Mouse (Mus musculus) mouse embryonic stem cell (cell line): ENCODE results near the gene Acod1.

Experiments used
- in situ Hi-C, 2 experiments: fragments of 300-500 bp; cut with MboI; formaldehyde crosslinking; loops; 1 replicate in 1 of 2; 3 replicates in 1 of 2; pipeline ENCODE4 v1.14.3; 2019 to 2020; ENCODE audit warnings: low sequenced_read_pairs in 2 of 2, low pct_unique_long_range_greater_than_20kb in 1 of 2, mixed read lengths in 1 of 2; ENCODE audit not compliant: unreplicated experiment in 1 of 2

Gene Acod1

GRCm38 (mm10) chr14:103046677-103047076 is at the start of gene Acod1:
Acod1 (plus strand) TSS chr14:103046977.
- in situ Hi-C loops: no loop called here

DNA sequence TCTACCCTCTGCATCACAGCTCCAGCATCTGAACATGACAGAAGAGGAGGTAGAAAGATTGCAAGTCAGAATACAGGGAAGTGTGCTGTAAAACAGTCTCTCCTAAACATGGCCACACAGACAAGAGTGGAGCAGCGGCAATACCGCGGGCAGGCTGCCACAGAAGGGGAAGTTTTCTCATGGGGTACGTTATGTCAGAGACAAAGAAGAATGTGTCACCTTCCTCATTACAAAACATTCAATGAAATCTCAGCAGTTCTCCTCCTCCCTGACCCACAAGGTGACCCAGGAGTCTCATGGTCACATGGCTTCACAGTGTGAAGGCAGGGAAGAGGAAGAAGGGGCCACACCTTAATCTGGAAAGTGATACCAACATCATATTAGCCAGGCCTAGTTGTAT is 39.0 kb upstream of the Acod1 start:
- in situ Hi-C loops: no loop called here

- in situ Hi-C loops: loop anchor here (5.0 to 10.0 kb wide), 2 partner anchors 121 to 523 kb away; no protein-coding TSS in a partner anchor
Observed at GRCm38 (mm10) chr14:103011782-103012181, 35.0 kb upstream of the Acod1 start.

DNA sequence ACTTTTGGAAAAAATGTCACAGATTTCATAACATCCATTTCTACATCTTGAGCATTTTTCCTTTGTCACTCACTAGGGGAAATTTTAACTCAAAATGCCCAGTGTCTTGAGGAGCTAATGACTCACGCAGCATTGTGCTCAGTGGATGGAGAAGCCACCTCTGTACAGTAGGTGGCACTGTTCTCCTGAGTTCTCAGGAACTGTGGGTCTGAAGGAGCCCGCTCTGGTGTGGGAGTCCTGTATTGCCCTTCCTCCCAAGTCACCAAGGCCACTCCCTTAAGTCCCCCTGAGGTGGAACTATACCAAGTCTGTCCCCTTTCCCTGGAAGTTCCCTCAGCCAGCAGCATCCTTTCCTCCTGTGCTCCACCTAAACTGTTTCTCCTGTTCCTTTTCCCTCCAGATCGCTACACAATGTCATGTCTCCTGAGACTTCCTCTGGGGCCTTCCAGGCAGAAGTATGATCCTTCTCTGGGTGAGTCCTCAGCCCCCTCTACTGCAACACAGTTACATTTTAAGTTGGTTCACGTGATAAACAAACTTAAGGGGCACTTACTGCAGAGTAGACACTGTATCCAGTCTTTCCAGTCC is 34.1 kb upstream of the Acod1 start:
- in situ Hi-C loops: loop anchor here (5.0 to 10.0 kb wide), 2 partner anchors 120 to 522 kb away; no protein-coding TSS in a partner anchor

DNA sequence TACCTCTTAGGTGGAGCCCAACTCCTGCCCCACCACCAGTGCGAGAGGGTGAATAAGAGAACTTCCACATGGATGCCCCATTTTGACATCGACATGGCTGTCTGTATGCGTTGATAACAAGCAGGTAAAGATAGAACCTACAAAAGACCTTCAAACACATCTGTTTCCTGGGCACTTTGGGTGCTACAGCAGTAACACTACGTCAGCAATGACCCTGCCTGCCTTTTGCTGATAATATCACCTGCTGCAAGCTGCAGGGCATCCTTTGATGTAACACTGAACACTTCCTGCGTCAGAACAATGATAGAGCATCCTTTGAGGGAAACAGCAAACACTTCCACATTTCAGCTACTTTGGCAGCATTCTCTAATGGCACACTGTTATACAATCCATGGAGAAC is 29.8 kb upstream of the Acod1 start:
- in situ Hi-C loops: loop anchor here in 1 of 2 experiments (10.0 kb wide), 1 partner anchor 518 kb away; no protein-coding TSS in a partner anchor

GRCm38 (mm10) chr14:103020046-103020445 is 26.7 kb upstream of the Acod1 start:
- in situ Hi-C loops: no loop called here

DNA sequence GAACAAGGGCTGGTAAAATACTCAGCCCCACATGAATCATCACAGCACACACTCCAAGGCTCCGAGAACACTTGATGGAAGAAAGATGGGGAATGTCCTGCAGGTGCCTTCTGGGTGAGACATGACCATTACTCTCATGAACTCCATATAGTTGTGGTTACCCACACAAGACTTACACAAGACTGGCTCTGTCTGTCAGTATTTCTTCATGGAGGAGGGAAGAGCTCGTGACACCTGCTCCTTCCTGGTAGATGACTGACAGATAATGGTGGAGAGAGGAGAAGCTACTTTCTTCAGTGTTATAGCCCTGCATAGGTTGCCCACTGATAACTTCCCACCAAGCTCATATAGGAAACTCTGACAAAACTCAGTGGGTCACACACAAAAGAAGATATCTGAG is 17.6 kb upstream of the Acod1 start:
- in situ Hi-C loops: no loop called here

DNA sequence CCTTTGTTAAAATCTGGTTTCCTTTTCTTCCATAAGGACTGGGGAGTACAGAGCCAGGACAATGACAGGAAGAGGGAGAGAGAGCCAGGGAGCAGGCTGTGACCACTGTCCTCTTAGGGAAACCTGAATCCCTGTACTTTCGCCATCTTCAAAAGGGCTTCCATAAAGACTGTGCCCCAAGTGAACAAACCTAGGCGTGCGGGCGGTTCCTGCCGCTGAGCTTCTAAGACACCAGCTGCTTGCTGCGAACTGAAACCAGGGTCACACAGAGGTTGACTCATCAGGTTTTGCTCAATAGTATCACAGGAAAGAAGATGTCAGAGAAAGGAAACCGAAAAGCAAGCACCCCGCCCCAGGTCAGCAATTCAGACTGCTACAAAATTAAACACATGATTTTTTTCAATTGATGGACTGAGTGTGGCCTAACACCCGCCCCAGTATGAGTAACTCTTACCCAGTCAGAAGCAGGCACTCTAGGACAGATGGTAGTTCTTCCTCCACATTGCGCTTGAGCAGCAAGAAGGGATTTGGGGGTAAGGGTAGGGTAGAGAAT is 13.4 kb upstream of the Acod1 start:
- in situ Hi-C loops: no loop called here

- in situ Hi-C loops: no loop called here
Observed at GRCm38 (mm10) chr14:103034076-103034475, 12.7 kb upstream of the Acod1 start.

DNA sequence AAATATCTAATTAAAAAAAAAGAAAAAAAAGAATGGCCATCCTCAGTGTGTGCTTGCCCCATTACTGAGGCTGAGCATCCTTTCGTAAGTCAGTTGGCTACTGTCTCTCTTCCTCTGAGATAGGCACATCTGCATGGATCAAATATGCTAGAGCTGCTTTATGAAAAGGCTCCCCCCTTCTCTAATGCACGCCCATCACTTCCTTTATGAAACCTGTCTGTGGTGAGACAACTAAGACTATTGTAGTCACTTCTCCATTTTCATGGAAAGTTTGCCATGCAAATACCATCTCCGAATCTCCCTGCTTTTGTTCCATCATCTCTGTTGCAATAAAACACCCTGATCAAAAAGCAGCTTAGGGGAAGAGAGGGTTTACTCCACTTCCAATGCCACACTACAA is 9.8 kb upstream of the Acod1 start:
- in situ Hi-C loops: no loop called here

GRCm38 (mm10) chr14:103048292-103049086 is 1.7 kb downstream of the Acod1 start:
- in situ Hi-C loops: no loop called here

DNA sequence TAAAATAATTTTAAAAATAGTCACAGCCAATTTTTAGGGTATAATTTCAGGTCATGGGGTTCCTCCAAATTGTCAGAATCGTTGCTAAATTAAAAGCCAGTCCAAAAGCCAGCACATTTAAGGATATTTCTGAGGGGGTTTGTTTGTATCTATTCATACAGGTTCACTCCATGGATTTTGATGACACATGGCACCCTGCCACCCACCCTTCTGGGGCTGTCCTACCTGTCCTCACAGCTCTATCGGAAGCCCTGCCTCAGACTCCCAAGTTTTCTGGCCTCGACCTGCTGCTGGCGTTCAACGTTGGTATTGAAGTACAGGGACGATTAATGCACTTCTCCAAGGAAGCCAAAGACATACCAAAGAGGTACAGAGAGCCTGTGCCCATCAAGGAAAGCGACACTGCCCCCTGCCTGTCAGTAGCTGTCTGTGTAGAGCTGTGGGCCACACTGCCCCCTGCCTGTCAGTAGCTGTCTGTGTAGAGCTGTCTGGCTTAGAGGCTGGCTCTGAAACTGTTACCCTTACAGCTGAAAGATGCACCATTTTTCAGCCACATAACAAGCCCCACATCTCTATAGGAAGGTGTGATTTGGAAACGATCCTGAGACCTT is 4.5 kb downstream of the Acod1 start:
- in situ Hi-C loops: no loop called here

DNA sequence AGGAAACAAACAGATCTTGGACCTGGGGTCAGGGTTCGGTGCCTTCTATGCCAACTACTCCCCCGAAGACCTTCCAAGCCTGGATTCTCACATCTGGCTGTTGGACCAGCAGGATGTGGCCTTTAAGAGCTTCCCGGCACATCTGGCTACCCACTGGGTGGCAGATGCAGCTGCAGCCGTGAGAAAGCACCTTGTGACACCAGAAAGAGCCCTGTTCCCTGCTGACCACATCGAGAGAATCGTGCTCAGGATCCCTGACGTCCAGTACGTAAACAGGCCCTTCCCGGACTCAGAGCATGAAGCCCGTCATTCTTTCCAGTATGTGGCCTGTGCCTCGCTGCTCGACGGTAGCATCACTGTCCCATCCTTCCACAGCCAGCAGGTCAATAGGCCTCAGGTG is 8.0 kb downstream of the Acod1 start:
- in situ Hi-C loops: no loop called here

DNA sequence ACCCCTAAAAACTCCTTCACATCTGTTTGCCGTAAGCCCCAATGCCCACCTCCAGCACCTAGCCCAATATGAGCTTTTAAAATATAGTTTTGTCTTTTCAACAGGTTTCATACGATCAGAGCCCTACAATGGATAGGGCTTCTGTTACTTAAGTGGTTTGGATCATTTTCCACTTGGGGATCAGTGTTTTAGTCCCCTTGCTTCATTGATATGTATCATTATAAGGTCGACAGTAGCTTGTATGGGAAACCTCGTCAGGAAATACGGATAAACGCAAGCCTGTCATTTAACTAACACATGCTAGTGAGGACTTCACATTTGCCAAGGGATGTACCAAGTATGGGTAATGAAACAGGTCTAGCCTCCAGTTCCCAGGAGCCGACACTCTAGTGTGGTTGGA is 9.8 kb downstream of the Acod1 start:
- in situ Hi-C loops: no loop called here

GRCm38 (mm10) chr14:103058998-103059397 is 12.2 kb downstream of the Acod1 start:
- in situ Hi-C loops: no loop called here

- in situ Hi-C loops: no loop called here
Observed at GRCm38 (mm10) chr14:103059495-103059894, 12.7 kb downstream of the Acod1 start.

DNA sequence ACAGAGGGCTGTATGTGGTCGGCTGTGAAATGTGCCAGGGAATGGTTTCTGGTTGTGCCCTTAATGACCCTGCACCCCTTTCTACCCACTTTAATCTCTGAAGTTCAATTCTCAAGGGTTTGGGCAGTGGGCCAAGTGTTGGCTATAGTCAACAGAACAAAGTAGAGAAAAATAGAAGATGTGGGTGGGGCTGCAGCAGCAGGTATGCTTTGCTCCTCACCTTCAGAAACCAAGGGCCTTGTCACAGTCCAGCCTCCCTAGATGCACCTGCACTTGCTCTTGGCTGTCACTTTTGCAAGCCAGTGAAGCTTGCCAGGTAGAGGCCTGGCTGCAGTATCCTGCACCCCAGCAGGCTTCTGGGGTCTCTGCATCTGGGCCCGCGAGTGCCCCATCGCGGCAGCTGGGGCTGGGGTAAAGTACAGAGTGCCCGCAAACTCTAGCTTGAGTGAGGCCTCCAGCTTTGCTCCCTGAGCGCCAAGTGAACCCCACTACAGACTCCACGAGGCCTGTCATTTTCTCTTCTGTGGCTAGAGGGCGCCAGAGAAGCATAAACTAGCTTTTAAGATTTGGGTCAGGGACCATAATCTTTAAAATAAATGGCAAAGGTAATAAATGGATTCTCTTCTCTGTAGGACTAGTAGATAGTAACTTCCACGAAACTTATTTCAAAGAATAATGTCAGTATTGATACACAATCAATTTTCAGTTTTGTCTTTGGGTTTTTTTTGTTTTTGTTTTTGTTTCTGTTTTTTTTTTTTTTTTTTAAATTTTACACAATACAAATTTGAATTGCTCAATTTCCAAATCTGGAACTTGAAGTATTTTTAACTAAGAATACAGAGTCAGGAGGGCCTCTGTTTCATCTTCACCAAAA is 18.8 kb downstream of the Acod1 start:
- in situ Hi-C loops: no loop called here

- in situ Hi-C loops: no loop called here
Observed at GRCm38 (mm10) chr14:103069465-103069863, 22.7 kb downstream of the Acod1 start.
